ENCODE assay signal across 21 mouse cellular contexts in the genomic region with DNA sequence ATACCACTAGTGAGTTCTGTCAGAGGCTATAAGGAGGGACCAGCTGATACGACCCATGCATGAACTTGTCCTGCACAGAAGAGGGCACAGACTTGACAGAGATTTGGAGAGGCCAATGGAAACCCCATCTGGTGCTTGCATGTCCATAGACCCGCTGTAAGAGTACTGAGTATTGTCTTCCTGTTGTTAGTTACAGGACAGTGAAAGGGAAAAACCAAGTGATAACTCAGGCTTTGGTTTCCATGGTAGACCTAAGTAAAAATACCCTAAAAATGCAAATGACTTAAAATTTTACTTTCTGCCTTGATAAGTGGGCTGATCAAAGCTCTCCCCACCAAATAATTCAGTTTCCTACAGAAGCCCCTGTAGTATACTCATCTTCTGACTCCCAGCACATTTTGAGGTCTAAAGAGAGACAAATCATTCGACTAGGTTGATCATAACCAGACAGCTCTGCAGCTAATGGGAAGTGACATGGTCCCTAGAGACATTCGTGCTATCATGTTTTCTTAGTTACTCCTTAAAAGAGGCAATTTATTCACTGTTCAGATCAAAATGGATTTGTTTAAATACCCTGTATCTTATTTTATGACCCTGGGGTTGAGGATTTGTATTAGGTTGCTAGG. TPM values are rescaled to one million over a fixed set of nuclear protein-coding genes. Genes with fewer than 3 reads are reported as not detected.
DNase-seq lines count a peak whose midpoint lies in the region; ATAC-seq lines count a peak whose summit lies in the region.
"Had no signal": no experiment of that assay in that cellular context is flagged by ENCODE, and none has a peak within 500 bp of the region (broad histone marks: within the 10 kb centered on the region; RNA-seq: fewer than 3 reads in every experiment).

No protein-coding gene starts in this region.

- ATAC-seq in erythroid progenitor cell, adult 5-6 weeks (replicated peaks; ENCODE audit: low FRiP score, poor library complexity, severe bottlenecking): 0 out of 2 replicates have a peak, but pooled peaks have one; percentile 10
- ATAC-seq in midbrain, embryonic 14.5 days (ENCODE audit: low FRiP score, low TSS enrichment): no peak
- ATAC-seq: forebrain, embryonic 13.5 days; forebrain, postnatal 0 days; hindbrain, embryonic 16.5 days; intestine, embryonic 15.5 days had no signal

- H3K4me3 ChIP-seq in midbrain, embryonic 14.5 days (replicated peaks; ENCODE audit: low read depth, low read length): no peak overlapping the region
- H3K4me3 ChIP-seq: embryonic facial prominence, embryonic 12.5 days; forebrain, embryonic 13.5 days; heart, embryonic 10.5 days; hindbrain, embryonic 12.5 days; intestine, embryonic 15.5 days had no signal

- H3K27me3 ChIP-seq in splenic B cell, adult 2 months (ENCODE audit: control insufficient read depth, insufficient read depth, low read length, poor library complexity, severe bottlenecking): no peaks in the 10 kb centered on the region
- no peaks in the 10 kb centered on the region for H3K27me3 ChIP-seq in midbrain, embryonic 14.5 days (ENCODE audit: control insufficient read depth, insufficient read depth, low read length)
- H3K27me3 ChIP-seq: embryonic facial prominence, embryonic 12.5 days; forebrain, embryonic 13.5 days; hindbrain, embryonic 12.5 days; intestine, embryonic 15.5 days had no signal

- no peak overlapping the region for H3K27ac ChIP-seq in midbrain, embryonic 14.5 days (replicated peaks; ENCODE audit: low read depth, low read length)
- H3K27ac ChIP-seq: embryonic facial prominence, embryonic 12.5 days; forebrain, embryonic 13.5 days; heart, embryonic 10.5 days; hindbrain, embryonic 12.5 days; intestine, embryonic 15.5 days had no signal

- no peaks in the 10 kb centered on the region for H3K36me3 ChIP-seq in splenic B cell, adult 2 months (ENCODE audit: control insufficient read depth, insufficient read depth, low read length, poor library complexity, severe bottlenecking)
- H3K36me3 ChIP-seq in midbrain, embryonic 14.5 days (ENCODE audit: control insufficient read depth, insufficient read depth, low read length): no peaks in the 10 kb centered on the region
- H3K36me3 ChIP-seq: embryonic facial prominence, embryonic 12.5 days; heart, embryonic 10.5 days; hindbrain, embryonic 12.5 days; intestine, embryonic 15.5 days had no signal

- H3K9ac ChIP-seq in midbrain, embryonic 14.5 days (replicated peaks; ENCODE audit: low read length): no peak overlapping the region
- H3K9ac ChIP-seq: embryonic facial prominence, embryonic 12.5 days; forebrain, embryonic 13.5 days; forebrain, postnatal 0 days; hindbrain, embryonic 12.5 days; intestine, embryonic 15.5 days had no signal

- H3K4me2 ChIP-seq in midbrain, embryonic 14.5 days (ENCODE audit: low read length): no peak overlapping the region
- H3K4me2 ChIP-seq: embryonic facial prominence, embryonic 12.5 days; forebrain, embryonic 13.5 days; hindbrain, embryonic 12.5 days; intestine, embryonic 15.5 days had no signal

- peak; percentile 34 to 44 for DNase-seq in B cell, adult 2 months
- peak; percentile 35 for DNase-seq in CD4-positive, CD25-positive, alpha-beta regulatory T cell, adult 2 months (ENCODE audit: low read depth, low spot score)
- peak; percentile 72 for DNase-seq in splenic B cell, adult 2 months (ENCODE audit: low read depth, low spot score)
- DNase-seq in cerebellum, adult 9-11 months: no peak
- no peak for DNase-seq in midbrain, embryonic 14.5 days
- DNase-seq in adrenal gland, postnatal 25 days: no peak
- DNase-seq: adrenal gland, postnatal 14 days; cerebellum, adult 18-20 months; cerebellum, postnatal 14 days; forebrain, postnatal 0 days; heart, adult 18-20 months; heart, postnatal 10 days; heart, postnatal 4 days; kidney, adult 18-20 months had no signal

- no peaks in the 10 kb centered on the region for H3K9me3 ChIP-seq in midbrain, embryonic 14.5 days (ENCODE audit: control insufficient read depth, low read length)
- H3K9me3 ChIP-seq: embryonic facial prominence, embryonic 12.5 days; forebrain, embryonic 13.5 days; heart, embryonic 10.5 days; hindbrain, embryonic 12.5 days; intestine, embryonic 15.5 days had no signal

- peaks cover 10% of the 10 kb centered on the region for H3K4me1 ChIP-seq in midbrain, embryonic 14.5 days (ENCODE audit: control insufficient read depth, insufficient read depth, low read length)
- H3K4me1 ChIP-seq: embryonic facial prominence, embryonic 12.5 days; heart, embryonic 10.5 days; intestine, embryonic 15.5 days had no signal

- 82% methylated on average over 4 of the region's 4 CpGs for WGBS in midbrain, embryonic 14.5 days

RNA-seq across cellular contexts. Expression of a gene that starts 25.9 kb away (rescaled TPM):
- 11.5 and 17.6 TPM in 2 replicates for total RNA-seq in erythroid progenitor cell, adult 5-6 weeks (2015; ENCODE audit: low replicate concordance)
- total RNA-seq in erythroid progenitor cell, adult 5-6 weeks (2017; ENCODE audit: low replicate concordance): 5.5 and 14.7 TPM in 2 replicates
- polyA plus RNA-seq in midbrain, embryonic 14.5 days (2014; fragmentation: Nextera tagmentation; extraction: Ambion mirVana): 9.9 and 10.7 TPM in 2 replicates
- 18.6 and 19.7 TPM in 2 replicates for total RNA-seq in adrenal gland, postnatal 25 days (2021)

Comparison
In these comparisons a context has a peak if more than half of its experiments do, and no peak if none do; other contexts are left out.
1. DNase-seq: peak in B cell, adult 2 months (2 of 2), CD4-positive, CD25-positive, alpha-beta regulatory T cell, adult 2 months (single experiment) and splenic B cell, adult 2 months (single experiment); none in cerebellum, adult 9-11 months (single experiment), midbrain, embryonic 14.5 days (single experiment) and adrenal gland, postnatal 25 days (single experiment).